Mouse (Mus musculus): ENCODE data around the gene Brca2.

Brca2 gene

DNA sequence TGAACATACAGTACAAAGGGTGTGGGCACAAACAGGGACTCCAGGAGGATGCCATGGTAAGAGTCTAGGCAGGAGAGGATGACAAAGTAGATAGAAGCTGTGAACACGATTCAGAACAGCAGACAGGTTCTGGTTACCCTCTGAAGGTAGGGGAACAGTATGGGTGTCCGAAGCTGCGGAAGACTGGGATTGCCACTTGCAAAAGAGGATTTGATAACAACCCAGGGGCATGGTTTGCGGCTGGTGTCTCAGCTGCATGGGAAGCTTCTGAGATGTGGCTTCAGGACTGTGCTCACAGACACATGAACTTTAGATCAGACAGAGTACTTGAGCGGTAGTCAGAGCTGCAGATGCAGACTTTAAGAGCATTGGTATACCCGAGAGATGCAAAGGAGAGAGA, 42.0 kb downstream of the Brca2 start:
- no peak for DNase-seq (ENCODE audit: low read depth, low spot score)

DNA sequence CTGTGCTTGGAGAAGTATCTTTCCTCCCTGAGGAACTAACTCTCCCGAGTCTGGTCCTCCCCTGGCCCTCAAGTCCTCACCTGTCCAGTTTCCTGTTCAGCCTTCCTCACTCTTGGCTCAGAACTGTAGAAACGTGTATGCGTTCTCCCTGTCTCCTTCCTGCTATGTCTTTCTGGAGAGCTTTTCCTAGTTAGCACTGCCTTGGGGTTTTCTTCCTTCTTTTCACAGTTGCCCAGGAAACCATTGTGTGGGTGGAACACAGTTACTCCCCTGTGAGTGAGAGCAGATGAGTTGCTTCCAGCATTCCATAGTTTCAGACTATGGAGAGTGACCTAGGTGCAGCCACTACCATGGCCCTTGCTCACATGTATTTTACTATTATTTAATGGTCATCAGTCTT, 43.8 kb downstream of the Brca2 start:
- no peak for DNase-seq (ENCODE audit: low read depth, low spot score)

DNA sequence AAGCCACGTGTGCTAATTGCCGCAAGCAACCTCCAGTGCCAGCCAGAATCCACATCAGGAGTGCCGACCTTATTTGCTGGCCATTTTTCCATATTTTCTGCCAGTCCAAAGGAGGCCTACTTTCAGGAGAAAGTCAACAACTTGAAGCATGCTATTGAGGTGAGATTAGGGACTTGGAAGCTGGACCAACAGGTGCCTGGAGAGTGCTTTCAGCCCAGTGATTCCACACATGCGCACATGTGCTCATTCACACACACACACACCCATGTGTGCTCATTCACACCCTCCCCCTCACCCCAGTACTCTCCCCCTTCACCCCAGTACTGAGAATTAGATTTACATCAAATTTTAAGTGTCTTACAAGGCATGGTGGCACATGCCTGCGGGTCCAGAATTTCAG, 44.5 kb downstream of the Brca2 start:
- no peak for DNase-seq (ENCODE audit: low read depth, low spot score)

DNA sequence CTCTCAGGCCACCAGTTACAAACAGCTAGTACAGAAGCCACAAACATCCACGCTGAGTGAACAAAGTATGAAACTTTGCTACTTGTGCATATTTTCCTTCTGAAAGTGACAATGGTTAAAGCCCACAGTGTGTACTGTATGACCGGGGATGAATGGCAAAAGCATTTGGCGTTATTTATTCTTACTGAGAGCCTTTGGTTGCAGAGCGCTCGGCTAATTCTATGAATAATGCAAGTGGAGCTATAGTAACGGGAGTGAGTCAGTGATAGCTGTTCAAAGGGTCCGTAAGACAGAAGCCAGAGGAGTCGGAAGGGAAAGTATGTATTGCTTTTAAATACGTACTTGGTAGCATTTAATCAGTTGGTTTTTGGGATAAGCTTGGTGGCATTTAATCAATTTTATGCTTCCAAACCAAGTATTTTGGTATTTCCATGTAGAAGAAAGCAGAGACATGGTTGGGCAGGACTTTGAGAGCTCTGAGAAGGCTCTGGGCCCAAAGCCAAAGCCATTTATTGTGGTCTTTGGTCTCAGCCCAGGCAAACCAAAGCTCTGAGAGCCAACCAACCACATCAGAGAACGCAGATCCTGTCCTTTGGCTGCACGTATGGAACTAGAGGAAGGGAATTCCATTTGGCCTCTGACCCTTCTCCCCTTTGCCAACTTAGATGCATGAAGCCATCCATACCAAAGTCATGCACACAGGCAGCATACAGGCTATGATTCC, 48.2 kb downstream of the Brca2 start:
- DNase-seq (ENCODE audit: low read depth, low spot score), result no peak

DNA sequence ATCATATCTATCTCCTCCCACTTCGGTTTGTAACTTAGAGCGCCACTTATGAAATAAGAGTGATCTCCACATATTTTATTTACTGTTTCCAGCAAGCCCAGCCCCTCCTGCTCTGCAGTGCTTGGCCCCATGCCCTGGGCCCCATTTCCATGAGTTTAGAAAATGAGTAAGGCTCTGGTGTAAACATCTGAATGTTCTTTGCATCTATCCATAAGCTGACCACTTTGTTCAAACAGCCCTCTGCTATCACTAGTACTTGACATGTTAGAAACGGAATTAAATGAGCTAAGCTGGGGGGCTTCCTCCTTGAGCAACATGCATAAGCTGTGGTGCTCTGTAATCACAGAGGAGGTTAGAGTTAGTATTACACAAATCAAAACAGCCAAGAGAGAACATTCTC, 52.0 kb downstream of the Brca2 start:
- no peak for DNase-seq (ENCODE audit: low read depth, low spot score)

DNA sequence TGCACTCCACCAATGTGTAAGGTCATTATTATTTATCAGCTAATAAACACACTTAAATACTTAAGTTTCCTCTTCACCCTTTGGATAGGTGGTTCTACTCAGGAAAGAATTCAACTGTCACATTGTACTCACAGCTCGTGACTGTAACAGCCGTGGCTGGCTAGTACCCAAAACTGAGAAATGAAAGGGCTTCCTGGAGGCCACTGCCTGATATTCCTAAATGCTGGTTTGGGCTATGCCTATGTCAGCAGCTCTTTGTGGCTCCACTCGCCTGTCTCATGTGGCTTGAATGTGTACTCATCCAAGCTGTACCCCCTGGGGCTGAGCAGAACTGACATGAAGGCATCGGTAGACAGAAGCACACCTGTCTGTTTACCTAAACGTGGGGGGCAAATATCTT, 52.5 kb downstream of the Brca2 start:
- DNase-seq (ENCODE audit: low read depth, low spot score), result no peak

DNA sequence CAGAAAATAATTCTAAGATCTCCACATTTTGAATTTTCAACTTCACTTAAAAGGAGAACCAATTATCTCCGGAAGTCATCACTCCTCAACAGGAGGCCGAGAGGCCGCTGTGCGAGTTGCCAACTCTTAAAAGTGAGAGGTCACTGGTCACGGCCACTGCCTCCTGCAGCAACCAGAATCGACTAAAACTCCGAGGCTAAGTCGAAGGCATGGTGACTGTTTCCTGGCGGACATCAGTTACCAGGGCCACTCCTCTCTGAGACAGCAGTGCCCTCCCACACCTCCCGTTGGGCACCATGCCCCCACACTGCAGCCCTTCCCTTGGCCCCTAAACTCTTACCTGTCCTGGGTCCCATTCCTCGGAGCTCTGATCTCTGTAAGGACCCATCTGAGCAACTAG, 54.4 kb downstream of the Brca2 start:
- DNase-seq (ENCODE audit: low read depth, low spot score), result no peak

DNA sequence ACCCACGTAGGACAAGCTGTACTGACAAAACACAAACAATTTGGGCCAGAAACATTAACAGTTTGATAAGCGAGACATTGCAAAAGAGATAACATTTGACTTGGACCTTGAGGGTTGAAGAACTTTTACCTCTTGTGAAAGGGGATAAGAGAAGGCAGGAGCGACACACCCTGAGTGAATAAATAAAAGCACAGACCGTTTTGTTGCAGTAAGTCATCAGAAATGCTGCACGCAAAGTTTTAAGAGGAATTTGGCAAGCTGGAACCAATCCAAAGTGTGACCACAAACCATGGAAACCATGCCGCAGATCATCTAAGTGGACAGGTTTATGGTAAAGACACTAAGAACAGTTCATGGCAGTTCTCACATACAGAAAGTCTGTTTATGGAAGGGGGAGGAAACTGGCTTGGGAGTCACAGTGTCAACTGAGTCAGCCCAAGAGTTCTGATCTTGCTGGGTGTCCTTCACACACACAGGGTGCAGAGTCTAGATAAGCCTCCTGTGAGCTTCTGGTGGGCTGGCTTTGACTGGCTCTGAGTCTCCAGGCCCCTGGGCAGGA, 56.3 kb downstream of the Brca2 start:
- no peak for DNase-seq (ENCODE audit: low read depth, low spot score)

DNA sequence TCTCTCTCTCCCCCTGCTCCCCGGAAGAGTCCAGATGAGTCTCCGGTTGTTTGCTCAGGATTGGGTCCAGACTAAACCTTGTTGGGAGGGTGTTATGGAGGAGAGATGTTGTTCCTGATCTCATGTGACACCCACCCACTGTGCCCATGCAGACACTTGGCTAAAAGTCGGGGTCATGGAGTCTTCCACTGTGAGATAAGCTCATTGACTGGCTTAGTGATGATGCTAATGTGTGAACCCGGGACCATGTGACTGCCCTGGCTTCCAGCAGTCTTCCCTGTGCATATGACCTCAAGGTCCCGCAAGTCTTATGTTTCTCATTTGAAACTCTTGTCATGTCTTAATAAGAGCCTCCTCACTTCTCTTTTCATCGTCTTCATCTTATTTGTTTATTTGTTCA, 58.8 kb downstream of the Brca2 start:
- no peak for DNase-seq (ENCODE audit: low read depth, low spot score)

DNA sequence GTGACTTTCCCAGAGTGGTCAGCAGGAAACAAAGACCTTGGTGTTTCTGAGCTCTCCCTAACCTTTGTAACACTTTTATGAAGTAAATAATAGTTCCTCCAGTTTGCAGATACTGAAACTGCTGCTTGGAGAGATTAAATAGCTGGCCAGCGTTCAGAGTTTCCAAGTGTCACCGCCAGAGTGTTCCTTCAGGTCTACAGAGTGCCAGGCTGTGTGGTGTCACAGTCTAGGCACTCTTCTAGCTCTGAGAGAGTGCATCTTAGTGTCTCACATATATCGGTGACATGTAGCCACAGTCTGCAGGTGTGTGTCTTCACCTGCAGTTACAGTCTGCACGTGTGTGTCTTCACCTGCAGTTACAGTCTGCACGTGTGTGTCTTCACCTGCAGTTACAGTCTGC, 60.8 kb downstream of the Brca2 start:
- no peak for DNase-seq (ENCODE audit: low read depth, low spot score)

DNA sequence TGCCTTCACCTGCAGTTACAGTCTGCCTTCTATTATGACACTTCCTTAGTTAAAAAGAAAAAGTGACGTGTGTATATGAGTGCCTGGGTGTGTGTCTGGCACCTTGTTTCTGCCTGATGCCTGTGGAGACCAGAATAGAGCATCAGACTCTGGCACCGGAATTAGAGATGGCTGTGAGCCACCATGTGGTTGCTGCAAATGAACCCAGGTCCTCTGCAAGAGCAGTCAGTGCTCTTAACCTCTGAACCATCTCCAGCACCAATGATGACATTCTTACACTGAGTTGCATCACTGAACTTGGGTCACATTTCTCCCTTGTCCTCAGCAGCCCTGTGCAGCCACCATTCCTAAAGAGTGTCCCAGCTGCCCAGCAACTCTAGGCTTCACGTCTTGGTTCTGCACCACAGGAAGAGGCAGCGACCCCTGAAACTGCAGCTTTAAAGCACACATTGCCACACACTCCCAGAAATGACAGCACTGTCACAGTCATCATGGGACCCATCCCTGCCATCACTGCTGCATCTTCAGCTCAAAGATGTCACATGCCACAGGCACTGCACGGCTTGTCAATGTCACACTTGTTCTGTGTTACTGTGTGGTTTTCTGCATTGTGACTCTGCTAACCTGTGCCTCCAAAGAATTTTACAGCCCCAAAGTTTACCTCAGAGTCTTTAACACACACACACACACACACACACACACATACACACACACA, 61.3 kb downstream of the Brca2 start:
- DNase-seq (ENCODE audit: low read depth, low spot score), result no peak

DNA sequence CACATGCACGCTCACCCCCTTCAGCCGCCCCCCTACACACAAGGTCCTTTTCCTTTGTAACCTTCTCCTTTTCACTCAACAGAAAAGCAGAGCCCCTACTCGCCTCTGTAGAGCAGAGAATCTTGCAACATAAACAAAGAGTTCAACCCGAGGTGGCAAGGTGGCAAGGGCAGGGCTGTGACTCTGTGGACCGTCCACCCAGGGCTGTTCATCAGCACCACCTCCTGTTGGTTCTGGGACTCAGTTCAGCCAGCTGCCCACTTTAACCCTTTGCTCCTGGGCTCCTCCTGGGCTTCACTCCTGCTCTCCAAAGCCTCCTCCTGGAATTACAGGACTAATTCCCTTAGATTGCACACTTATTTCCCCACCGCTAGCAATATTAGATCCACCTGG, 61.9 kb downstream of the Brca2 start:
- DNase-seq (ENCODE audit: low read depth, low spot score), result no peak

DNA sequence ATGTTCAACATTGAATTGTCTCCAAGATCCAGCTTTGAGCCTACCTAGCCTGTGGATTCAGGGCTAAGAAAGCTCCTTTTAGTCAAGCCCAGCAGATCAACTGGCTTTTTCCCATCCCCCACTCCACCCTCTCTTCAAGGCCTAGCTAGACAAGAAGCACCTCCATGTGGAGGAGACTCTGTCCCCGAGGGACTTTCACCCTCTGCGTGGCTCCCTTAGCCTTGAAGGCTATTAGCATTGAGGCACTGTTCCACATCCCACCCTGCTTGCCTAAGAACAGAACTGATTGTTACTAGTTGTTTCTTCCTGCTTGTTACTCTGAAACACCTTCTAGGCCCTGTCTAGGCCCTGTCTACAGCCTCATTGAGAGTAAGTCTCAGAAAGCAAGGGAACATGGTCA, 67.5 kb downstream of the Brca2 start:
- DNase-seq (ENCODE audit: low read depth, low spot score), result no peak

DNA sequence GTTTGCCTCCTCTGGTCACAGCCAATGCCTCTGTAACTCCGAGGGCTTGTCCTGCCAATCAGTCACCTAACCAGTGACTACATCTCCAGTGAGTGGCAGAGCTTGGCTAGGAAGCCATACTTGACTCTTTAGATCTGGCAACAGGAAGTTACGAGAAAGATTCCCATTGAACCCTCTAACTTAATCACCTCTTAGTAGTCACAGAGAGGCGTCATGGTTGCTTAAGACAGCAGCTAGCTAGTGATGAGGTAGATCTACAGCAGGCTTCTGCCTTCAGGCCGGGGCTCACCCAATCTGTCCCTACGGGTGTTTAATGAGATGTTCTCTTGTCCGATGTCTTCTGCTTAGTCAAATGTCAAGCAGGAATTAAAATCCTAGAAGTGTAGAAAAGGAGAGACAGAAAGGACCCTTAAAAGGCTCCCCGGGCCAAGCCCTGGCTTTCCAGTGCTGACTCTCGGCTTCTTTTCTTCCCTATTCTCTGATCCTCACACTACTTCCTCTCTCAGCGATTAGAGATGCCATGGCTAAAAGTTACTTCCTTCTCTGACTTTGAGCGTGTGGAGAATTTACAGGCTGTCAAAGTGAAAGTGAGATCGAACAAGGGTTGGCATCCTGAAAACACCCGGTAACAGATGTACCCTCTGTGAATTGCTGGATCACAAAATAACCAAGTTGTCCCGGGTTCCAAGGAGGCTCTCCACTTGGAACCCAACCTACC, 69.9 kb downstream of the Brca2 start:
- peak; percentile 76 for DNase-seq (ENCODE audit: low read depth, low spot score)

DNA sequence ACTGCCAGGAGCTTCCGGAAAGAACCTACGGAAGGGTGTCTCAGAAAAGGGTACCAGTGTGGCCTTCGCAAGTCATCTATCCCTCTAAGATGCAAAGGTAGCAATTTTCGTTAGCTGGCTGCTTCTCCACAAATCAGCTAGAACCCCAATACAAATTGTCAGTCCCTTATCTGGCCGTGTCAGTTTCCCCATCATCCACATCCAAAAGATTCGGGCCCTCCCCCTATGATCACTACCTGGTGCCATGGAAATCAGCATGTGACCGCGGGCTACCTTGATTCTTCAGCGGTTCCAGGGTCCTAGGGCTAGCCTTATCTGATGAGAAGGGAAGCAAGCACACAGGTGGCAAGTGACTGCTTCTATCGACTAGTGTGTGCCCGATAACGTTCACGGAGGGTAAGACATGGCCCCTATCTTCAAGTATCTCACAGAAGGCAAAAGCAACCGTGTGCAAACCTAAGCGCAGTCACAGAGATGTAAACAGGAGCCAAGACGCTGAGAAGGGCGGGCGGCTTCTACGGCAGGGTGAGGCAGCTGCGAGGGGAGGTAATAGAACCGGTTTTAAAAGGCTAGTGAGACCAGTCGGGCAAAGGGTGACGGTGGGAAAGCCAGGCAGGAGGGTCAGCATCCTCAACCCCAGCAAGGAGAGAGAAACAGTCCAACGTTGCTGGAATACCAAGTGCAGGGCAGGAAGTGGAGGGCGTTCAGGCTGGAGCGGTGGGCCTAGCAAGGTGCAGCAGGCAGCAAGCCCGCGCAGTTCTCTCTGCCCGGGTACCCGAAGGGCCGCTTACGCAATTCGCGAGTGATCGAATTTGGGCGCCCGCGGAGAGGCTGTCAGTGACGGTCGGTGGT, 70.7 kb downstream of the Brca2 start:
- peak; percentile 83 for DNase-seq (ENCODE audit: low read depth, low spot score)

DNA sequence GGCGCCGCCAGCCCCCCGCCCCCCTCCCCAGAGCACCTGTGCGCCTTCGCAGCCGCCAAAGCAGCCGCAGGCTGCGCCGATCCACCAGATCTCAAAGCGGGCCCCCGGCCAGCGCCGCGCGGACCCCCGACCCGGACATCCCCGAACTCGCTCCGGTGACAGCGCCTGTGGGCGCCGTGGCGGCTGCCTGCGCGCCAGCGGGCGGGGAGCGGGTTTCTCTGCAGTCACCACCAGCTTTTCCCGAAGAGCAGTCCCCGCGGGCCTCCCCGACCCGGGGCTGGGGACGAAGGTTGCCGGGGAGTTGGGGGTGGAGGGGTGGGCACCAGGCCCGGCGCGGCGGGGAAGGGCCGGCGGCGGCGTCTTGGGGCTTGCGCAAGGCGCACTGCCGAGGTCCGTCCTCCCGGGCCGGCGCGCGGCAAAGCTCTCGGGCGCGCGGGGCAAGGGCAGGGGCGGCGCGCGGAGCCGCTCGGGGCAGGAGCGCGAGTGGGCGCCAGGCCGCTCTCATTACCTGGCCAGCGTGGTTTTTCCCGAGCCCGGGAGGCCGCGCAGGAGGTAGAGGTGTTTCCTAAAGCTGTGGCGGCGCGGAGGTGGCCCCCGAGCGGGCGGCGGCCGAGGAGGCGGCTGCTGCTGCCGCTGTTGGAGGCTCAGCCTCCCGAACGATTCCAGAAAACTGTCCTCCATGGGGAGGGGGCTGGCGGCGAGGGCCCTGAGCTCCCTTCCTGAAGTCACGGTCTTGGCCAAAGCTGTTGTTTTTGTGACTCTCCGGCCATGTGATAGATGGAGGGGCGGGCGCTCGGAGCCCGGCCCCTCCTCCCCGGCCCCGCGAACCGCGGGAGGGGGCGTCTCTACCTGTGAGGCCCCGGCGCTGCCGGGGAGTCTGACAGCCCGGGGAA, 71.6 kb downstream of the Brca2 start:
- peak; percentile 84 for DNase-seq (ENCODE audit: low read depth, low spot score)

DNA sequence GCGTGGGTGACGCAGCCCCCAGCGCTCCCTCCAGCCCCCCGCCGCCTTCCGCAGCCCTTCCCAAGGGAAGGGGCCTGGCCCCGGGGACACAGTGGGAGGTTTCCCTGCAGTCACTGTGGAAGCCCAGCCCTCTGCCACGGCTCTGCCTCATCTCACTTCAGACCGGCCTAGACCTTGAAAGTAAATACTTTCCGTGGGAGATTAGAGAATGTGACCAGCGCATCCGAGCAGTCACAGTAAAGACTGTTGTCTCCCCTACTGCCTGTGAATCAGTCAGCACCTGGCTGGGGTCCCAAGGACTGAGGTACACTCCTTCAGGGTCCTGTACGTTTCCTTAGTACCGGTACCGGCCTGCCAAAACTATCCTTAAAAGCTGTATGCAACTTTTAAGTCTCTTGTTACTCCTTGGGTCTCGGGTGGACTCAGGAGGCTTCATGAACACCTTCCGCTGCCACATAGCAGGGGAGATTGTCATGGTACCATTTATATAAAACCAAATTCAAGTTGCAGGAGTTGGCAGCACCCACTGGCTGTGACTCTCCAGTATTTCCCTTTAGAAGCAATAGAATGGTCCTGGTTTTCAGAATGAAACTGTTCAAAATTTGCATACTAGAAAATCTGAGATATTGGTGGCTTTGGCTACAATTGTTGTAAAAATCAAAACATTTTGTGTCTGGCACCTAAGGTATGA, 72.4 kb downstream of the Brca2 start:
- no peak for DNase-seq (ENCODE audit: low read depth, low spot score)

DNA sequence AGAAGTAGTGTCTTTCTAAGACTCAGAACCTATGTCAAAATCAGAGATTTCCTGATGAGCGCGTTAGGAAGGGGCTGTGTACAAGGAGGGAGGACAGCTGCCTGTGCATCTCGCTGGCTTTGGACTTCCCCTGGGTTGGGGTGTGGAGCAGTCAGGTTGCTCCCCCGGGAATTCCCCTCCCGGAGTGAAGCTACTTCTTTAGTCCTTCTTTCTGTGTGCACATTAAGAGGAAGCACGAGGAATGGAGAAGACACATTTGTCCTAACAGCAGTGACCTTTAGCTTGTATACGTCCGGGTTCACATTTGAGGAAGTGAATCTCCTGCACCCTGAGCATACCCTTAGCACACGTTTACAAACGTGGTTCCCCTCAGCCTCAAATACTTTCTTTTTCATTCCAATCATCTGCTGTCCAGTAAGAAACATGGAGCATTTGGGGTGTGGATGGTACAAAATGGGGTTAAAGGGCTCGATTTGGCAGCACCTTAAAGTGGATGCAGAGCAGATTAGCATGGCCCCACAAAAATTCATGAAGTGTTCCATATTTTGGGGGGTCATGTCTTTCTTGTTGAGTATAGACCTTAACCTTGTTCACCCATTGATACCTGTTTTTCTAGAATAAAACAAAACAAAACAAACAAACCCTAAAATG, 73.1 kb downstream of the Brca2 start:
- DNase-seq (ENCODE audit: low read depth, low spot score), result peak; percentile 88

DNA sequence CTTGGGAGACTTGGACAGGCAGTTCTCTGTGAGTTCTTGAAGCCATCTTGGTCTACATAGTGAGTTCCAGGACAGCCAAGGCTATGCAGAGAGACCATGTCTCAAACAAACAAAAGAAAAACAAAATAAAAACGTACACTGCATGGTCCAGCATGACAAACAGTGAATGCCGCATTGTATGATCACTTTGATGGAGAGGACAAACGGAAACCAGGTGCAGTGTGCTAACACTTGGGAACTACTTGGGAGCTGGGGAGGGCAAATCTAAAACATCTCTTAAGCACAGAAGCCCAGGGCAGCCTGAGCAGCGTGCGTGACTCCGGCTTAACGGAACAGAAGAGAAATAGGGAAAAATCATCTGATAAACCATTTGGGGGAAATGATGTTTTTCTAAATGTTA, 74.7 kb downstream of the Brca2 start, which contains the start of gene N4bp2l1:
Gene N4bp2l1, minus strand, starts transcription at position 101 of the 400 bp plus-strand sequence.
- no peak for DNase-seq (ENCODE audit: low read depth, low spot score)

All from A20 (cell line).